Mouse (Mus musculus) kidney, postnatal 36 days (tissue): ENCODE results near the gene Tmem222.
A peak's percentile ranks its signal among the peaks of the same experiment; 100 is the strongest.

Source experiments
- DNase-seq, 2 experiments: peaks; one replicate each; pipeline ENCODE4 v3.0.0; 2021 to 2022; ENCODE audit warnings: mixed read lengths in 2 of 2

Gene Tmem222

DNA sequence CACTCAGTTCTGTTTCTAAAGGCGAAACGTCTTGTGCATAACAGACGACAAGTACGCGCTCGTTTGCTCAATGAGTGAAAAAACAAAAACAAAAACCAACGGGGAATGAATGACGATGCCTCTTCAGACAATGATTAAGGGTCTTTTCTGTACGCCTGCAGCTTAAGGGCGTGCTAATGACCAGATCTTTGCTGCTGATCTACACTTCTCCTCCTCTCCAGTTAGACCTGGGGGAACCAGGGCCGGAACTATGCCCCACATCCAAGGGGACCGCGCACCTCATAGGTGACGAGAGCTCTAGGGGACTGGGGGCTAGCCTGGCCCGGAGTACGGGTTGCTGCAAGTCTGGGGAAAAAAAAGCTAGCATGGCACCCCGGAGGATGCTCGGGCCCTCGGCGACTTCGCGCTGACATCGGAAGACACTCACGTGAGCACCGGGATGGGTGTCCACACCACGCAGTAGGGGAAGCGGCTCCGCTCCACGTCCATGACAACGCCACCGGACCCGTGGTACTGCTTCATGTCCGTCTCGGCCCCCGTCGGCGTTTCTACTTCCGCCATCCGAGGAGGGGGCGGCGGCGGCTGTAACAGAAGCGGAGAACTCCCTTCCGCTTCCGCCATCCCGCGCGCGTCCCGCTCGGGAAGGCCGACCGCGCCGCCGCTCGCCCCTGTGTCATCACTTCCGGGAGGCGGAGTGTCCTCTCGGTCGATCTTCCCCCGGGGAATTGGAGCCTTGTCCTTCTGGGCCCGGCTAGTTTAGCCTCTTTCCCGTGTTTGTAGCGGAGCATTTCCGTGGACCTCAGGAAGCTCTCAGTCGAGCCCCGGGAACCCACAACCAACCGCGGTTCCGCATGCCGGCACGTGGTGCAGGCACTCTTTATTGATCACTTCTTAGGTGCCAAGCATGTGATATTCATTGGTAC lies at the start of gene Tmem222:
Tmem222 (minus strand) TSS at position 689 of the 923 bp plus-strand sequence.
- DNase-seq = peak; percentile 96

DNA sequence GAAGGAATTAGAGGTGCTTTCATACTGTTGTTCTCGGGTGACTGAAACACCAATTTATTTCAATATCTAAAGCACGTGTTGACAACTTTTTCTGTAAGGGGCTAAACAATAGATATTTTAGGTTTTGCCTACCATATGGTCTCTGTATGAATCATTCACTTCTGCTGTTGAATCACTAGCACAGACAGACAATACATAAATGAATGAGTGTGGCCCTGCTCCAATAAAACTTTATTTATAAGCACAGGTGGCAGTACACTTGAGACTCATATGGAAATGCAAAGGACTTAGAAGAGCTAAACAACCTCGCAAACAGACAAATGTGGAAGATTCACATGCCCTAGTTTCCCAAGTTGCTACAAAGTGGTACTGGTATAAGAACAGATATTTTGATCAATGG lies 42.1 kb upstream of the Tmem222 start:
- no peak for DNase-seq

DNA sequence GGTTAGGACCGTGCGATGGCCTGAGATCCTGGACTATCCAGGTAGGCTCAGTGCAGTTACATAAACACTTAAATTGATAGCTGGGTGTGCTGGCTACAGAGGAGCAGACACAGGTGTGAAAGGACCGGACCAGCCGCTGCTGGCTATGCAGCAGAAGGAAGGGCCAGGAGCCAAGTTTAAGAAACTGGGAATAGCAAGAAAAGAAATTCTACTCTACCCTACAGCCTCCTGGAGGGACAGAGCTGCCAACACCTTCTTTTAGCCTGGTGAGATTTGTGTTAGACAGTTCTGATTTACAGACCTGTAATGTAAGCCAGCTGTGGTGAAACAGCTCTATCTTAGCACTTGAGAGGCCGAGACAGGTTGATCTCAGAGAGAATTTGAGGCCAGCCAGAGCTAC lies 38.4 kb upstream of the Tmem222 start:
- no peak for DNase-seq

DNA sequence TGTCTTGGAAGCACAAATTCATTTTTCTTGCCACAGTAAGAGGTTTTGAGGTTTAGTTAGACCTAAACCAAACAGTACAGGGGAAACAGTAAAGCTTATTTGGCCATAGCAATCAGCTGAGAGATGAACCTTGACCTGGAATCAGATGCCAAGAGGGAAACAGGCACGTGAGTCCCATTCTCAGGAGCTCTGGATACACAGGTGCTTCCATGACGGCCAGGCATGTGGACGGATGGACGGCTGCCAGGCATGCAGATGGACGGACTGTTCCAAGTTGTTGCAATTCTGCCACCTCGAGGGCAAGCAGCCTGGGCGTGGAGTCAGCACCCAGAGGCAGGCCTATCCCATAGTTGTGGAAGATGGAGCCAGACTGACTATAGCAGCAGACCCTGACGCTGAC lies 37.3 kb upstream of the Tmem222 start:
- DNase-seq = peak; percentile 95

DNA sequence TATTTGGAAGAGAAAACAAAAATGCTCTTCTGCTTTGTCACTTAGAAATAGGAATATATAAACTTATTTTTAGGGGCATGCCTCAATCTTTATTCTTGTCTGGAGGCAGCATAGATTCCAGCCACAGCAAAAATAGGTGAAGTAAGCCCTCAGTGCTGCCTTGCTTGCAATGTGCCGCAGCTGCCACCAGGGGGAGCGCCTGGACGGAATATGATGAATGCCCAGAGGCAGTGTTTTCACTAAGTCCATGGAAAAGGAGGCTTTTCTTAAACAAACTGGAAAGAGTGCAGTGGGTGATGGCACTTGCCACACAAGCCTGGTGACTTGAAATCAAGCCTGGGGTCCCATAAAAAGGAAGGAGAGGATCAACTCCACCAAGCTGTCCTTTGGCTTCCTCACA lies 32.4 kb upstream of the Tmem222 start:
- DNase-seq = peak; percentile 76 to 92

DNA sequence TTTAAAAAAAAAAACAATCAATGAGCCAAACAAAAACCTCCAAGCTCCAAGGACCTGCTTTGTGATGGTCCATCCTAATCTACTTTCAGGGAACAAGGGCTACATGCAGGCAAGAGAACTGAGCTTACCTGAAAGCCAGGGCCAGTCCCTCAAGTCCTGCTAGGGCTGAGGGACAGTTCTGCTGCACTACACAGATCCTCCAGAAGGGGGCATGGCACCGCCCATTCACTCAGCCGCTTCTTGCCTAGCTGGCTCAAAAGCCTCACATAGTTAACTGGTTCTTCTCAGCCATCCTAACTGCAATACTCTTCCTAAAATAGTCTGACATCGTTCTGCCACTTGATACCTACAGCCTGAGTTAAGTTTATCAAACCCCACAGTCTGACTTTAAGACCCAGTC lies 29.7 kb upstream of the Tmem222 start:
- DNase-seq = peak; percentile 51 to 82

DNA sequence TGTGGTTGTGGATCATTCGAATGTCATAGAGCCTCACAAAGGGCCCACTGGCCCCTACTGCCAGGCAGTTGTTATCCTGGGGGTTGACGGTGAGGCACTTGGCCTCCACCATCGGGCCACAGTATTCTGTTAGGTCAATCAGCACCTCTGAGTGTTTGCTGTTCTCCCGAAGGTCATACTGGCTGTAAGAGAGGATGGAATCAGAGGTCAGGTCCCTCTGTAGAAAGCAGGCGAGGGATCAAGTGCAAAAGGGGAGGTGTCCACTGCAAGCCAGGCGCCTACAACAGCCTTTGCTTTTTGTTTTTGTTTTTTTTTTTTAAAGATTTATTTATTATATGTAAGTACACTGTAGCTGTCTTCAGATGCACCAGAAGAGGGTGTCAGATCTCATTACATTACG lies 28.2 kb upstream of the Tmem222 start:
- DNase-seq = no peak

DNA sequence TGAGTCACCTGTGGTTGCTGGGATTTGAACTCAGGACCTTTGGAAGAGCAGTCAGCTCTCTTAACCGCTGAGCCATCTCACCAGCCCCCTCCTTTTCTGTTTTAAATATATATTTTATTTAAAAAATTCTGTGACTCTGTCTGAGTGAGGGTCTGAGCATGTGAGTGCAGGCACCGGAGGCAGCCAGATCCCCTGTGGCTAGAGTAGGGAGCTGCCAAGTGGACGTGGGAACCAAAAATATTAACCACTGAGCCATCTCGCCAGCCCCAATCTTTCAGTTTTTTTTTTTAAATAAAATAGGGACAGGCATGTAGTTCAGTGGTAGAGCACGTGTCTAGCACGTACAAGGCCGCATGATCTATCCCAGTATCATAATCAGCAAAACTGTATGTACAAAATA lies 27.2 kb upstream of the Tmem222 start:
- DNase-seq = no peak

DNA sequence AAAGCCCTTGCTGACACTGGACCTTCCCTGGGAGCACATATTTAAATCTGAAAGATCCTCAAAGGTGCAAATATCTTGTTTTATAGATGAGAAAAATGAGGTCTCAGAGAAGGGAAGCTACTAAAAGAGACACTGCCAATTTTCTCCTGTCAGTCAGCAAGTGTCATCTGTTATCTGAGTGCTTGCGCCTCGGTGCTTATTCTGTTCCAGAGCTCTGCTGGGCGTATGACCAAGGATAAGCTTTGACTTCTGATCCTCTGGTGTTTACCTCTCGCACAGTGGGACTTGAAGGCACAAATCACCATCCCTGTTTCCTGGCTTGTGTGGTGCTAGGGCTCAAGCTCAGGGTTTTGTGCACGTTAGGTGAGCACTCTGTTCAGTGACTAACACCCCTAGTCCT lies 25.1 kb upstream of the Tmem222 start:
- no peak for DNase-seq

DNA sequence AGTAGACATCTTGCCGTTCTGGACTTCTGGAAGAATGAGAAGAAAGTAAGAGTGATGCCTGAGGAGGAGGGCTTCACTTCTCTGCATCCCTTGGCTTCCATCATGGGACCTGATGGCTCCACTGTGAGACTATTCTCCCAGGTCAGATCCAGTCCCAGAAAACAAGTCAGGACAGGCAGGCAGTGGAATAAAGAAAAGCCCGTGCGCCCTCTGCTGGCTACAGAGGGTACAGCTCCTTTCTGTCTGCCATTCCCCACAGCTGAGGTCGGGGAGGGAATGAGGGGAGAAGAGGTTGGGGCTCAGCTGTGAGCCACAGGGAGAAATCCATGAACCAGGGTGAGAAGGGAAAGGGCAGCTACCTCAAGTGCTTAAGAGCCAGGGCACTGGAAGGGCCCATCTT lies 24.2 kb upstream of the Tmem222 start:
- peak; percentile 51 to 87 for DNase-seq

DNA sequence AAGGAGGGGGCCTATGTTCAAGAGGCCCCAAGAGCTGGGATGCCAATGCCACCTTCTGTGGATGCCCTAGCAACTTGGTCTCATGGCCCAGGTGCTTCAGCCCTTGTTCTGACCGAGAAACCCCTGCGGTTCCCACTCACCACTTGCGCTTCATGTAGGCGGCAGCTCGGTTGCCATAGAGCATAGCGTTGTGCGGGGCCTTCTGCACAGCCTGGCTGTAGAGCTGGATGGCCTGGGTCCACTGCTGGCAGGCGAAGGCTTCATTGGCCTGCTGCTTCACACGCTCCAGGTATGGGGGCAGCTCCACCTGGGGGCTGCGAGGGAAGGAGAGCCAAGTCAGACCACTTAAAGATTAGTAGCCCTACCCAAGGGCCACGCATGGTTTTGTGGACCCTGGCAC lies 22.8 kb upstream of the Tmem222 start:
- no peak for DNase-seq

DNA sequence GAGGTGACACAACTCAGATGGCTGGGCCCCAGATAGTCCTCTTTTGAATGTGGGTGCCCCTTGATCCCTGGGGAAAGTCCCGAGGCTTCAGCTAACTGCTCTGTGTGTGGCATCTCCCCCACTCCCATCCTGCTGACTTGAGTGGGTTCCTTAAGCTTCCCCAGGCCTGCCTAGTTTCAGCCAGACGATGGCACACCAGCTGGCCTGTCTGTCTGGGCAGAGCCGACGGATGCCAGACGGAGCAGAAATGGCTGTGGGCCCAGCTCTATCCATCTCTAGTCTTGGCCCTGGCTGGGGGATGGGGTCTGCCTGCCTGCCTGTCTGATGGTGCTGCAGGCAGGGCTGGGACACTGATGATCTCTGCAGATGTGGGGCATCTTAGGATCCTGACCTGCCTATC lies 22.1 kb upstream of the Tmem222 start:
- DNase-seq = no peak

DNA sequence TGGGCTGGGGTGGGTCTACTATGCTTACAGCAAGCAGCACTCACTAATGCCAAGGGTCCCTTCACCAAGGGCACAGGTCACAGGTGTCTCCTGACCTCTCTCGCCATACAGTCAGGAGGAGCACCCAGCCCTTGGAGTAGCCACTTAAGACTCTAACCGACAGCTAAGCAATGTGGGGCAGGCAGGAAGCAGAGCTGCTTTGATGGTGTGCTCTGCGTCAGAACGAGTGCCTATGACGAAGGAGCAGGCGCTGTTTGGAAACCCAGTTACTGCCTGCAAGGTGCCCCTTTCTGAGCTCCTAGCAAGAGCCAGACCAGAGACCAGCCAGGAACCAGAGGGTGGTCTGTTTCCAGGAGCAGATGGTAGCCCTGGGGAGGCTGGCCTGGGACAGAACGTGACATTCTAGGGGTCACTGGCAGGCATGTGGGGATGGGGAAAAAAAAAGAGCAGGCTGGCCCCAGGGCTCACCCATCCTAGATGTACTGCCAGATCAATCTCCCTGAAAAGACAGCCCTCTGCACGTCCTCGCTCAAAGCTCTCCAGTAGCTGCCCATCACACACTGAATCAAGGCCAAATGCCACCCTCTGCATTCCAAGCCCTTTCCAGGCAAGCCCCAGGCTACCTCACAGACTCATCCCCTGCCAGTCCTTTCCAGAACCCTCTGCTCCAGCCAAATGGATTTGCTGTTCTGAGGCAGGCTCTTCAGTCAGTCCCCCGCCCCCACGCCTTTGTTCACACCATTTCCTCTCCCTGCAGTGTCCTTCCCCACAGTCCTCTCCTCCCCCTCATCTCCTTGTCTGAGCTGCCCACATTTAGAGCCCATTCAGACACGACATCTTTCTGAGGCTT lies 21.1 kb upstream of the Tmem222 start:
- no peak for DNase-seq

DNA sequence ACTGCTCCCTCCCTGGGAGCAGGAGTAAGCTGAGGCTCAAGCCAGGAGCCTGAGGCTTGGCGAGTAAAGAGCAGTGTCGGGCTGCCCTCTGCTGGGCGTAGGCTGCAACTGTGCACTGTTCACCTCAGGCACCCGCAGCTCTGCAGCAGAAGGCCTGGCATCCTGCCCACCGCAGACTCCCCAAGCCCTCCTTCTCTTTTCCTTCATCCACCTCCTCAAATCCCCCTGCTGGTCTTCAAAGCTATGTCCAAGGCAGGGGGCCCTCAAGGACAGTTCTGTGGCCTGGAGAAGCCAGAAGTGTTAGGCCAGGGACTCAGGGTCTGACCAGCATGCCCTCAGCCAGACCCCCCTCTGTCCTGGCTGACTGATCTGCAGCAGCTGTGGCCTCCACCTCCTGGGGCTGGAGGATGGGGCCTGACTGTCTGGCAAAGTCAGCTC lies 20.2 kb upstream of the Tmem222 start:
- peak; percentile 75 to 87 for DNase-seq

DNA sequence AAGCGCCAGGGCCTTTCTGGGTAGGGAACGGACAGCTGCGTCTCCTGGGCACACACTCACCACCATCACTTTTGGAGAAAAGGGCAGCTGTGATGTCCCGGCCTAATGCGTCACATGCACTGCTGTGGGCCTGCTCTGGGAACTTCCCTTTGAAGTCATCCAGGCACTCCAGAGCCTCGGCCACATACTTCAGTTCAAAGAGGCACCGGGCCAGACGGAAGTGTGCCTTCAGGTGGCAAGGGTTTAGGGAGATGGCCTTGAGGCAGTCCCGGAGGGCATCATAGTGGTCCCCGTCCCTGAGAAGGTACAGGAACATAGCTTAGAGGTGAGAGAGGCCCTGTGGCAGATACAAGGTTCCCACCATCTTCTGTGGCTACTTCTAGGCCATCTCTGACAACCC lies 19.8 kb upstream of the Tmem222 start:
- no peak for DNase-seq

DNA sequence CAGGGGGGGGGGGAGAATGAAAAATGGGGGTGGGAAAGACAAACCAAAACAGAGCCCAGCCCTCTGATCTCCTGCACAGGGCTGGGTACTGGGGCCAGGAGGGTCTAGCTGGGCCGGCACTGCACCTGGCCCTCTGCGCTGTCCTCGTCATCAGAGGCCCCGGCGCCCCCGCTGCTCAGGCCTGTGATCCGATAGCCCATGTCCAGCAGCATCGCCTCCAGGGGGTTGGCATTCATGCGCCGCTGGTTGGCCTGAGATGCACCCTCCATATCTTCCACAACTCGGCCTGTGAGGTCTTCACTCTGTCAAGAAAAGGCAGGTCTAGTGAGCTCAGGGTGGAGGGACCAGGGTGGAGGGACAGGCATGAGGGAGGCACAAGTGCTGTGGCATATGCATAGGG lies 16.5 kb upstream of the Tmem222 start:
- DNase-seq = no peak

DNA sequence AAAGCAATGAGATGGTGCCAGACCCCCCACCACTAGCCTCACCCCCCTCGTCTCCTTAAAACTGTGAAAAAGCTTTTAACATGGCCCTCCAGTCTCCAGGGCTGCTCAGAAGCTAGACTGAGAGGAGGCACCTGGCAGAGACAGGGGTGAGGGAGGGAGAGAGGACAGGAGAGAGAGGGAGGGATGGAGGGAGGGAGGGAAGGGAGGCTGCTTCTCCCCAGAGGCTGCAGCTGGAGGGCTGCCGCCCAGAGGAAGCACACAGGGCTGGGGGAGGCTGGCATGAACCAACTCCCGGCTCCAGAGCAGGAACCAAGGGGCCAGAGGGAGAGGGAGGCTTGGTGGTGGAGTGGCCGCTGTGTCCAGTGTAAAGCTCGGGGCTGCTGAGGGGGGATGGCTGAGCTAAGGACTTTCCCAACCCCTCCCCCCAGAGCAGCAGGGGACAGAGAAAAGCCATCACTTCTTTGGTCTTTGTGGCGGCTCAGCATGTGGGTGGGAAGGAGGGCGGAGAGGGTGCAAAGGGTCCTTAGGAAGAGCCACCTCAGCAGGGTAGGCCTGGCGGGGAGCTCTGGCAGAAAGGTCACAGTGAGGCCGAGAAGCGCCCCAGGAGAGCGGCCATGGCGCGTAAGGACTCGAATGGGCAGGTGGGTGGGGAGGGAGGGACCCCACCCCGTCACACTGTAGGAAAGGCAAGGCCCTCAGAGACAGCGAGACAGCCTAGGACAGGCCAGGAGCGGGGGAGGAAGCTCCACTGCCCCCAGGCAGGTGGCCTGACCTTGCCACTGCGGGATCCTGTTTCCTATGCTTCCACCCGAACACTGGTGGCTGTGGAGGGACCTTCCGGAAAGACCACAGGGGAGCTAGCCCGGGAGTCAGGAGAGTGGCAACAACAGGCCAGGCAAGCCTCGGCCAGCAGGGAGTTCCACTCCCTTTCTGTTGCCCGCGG lies 15.6 kb upstream of the Tmem222 start:
- no peak for DNase-seq

DNA sequence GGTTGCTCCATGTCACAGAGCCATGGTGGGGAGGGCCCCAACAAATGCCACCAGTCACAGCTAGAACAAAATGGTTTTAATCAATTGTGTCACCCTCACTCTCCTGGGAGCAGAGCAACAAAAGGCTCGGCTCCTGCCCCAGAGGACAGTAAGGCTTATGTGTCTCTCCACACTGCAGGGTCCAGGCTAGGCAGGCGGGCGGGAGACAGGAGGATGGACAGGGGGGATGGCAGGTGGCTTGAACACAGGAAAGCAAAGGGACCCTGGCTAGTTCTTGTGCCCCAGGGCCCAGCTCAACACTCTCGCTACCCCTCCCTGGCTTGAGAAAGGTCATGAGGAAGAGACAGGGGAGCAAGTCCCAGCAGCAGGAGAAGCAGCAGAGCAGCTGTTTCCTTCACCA lies 14.8 kb upstream of the Tmem222 start:
- DNase-seq = no peak

DNA sequence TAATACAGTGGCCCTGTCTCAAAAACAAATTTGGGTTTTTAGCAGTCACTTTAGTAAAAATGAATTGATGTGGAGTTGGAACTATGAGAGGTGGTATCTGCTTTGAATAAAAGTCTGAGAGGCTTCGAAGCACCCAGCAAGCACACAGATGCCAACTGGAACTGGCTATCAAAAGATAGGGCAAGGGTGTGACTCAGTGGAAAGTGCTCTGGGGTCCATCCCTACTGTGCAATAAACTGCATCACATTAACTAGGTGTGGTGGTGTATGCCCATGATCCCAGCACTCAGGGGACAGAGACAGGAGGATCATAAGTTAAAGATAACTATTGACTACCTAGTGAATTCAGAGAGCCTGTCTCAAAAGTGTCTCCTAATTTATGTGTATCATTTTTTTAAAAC lies 13.7 kb upstream of the Tmem222 start:
- no peak for DNase-seq

DNA sequence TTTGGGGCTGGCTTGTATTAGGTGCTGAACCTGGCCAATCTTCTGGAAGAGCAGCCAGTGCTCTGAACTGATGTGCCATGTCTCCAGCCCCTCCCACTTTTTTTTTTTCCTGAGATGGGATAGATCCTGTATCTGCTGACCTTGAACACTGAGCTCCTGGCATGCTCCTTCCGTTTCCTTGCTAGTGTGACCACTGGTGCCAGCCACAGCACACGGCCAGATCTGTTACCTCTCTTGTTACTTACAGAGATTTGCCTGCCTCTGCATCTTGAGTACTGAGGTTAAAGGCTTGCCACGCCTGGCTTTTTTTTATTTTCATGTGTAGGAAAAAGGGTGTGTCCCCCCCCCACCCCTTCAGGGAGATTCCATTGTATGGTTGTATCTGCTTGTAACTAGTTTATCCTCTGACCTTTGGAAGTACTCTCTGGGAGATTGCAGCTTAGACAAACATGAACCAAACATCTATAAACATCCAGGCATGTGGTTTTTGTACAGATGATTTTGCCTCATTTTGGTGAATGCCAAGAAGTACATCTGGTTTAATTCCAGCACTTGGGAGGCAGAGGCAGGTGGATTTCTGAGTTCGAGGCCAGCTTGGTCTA lies 9.0 kb upstream of the Tmem222 start:
- no peak for DNase-seq

DNA sequence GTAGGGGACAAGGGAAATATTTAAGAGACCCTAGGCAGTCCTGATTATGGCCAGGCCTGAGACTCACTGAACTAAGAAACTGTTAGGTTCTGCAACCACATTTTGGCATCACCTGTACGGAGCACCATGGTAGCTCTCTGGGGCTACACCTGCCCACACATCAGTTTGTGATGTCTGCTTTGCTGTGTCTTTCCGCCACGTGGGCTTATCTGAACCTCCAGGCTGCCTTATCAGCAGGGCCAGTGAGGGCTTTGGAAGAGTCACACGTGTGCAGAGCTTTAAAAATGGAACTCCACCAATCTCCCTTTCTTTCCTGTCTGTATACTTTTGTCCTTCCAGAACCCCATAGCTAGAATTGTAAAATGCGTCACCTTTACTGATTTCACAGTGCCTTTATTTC lies 8.4 kb upstream of the Tmem222 start:
- no peak for DNase-seq

DNA sequence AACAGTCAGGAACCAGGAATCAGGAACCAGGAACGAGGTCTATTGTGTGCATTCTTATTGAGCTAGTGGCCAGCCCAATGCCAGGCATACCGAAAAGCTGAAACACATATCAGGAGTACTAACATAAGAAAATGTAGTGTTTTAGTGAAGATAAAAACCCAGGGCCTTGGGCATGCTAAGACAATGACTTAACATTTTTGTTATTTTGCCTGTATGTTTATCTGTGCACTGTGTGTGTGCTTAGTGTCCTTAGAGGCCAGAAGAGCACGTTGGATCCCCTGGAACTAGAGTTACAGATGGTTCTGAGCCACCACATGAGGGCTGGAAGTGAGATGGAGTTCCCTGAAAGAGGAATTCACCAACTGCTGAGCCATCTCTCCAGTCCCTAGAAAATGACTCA lies 7.7 kb upstream of the Tmem222 start:
- DNase-seq = no peak
